Mouse (Mus musculus): Measurements from ENCODE around the gene Il23r.

DNA sequence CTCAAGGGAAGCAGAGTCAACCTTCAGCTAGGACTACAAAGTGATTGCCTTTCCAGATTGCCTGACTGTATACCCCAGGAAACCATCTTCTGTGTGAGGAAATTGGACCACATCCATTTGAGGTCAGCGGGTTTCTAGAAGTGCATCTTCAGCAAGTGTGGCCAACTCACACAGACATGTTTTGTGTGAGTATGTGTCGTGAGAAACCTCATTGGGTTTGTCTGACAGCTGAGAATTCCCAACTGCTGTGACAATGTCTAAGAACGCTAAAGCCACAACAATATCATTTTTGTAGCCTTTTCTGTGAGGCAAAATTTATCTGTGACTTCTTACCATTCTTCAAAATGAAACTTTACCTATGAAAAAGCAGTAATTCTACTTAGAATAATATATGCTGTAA is 59.8 kb downstream of the Il23r start:
- TF ChIP-seq EP300 (IDR thresholded peaks at IDR 0.05; ENCODE audit: low read depth) = no peak
- TF ChIP-seq CTCF (IDR thresholded peaks at IDR 0.05; ENCODE audit: low read depth) = no peak

All from heart, postnatal 0 days (tissue).